Mouse (Mus musculus) thymus, adult 2 months (tissue): ENCODE data around the gene Gcnt1. TPM values are rescaled to one million over a fixed set of nuclear protein-coding genes. Genes with fewer than 3 reads are reported as not detected.

ENCODE experiments used
- DNase-seq: peaks from one replicate; pipeline ENCODE4 v3.0.0; 2021
- H3K27ac ChIP-seq: fragments of 200-500 bp; 2 replicates; pipeline ENCODE4 v1.5.1; 2012; ENCODE audit warnings: low read length, control low read depth; ENCODE audit not compliant: control insufficient read depth, insufficient read depth
- H3K27me3 ChIP-seq: fragments of 200-500 bp; 2 replicates; pipeline ENCODE4 v1.6.1; 2012; ENCODE audit warnings: mild to moderate bottlenecking, low read length, moderate library complexity, mixed read lengths; ENCODE audit not compliant: control insufficient read depth, insufficient read depth
- H3K36me3 ChIP-seq: fragments of 200-500 bp; 2 replicates; pipeline ENCODE4 v1.6.1; 2012; ENCODE audit warnings: mild to moderate bottlenecking, low read length, moderate library complexity; ENCODE audit not compliant: control insufficient read depth, insufficient read depth
- H3K4me1 ChIP-seq: fragments of 200-500 bp; replicated peaks from 2 replicates; pipeline ENCODE4 v1.6.1; 2012; ENCODE audit warnings: low read length; ENCODE audit not compliant: control insufficient read depth, insufficient read depth
- H3K4me3 ChIP-seq: fragments of 200-500 bp; 2 replicates; pipeline ENCODE4 v1.5.1; 2012; ENCODE audit warnings: mild to moderate bottlenecking, low read length, control low read depth, moderate library complexity; ENCODE audit not compliant: control insufficient read depth, insufficient read depth
- CTCF ChIP-seq: fragments of 200-500 bp; IDR thresholded peaks from 2 replicates; pipeline ENCODE4 v1.5.1; 2012; ENCODE audit warnings: mild to moderate bottlenecking, control low read depth, low read length, moderate library complexity, borderline replicate concordance; ENCODE audit not compliant: control insufficient read depth, poor library complexity, insufficient read depth; ENCODE audit errors: extremely low read depth
- POLR2A ChIP-seq: fragments of 200-500 bp; IDR thresholded peaks from 2 replicates; pipeline ENCODE4 v1.6.1; 2012; ENCODE audit warnings: mild to moderate bottlenecking, low read length, control low read depth, moderate library complexity; ENCODE audit not compliant: control insufficient read depth, poor library complexity, insufficient read depth; ENCODE audit errors: extremely low read depth
- WGBS: fragments of 180-500 bp; shearing (Covaris S2); methylation state at CpG from one replicate; pipeline ENCODE4 v1.1.7; 2018; 5-methylcytosine and 5-hydroxymethylcytosine counted together
- polyA plus RNA-seq: library from polyadenylated mRNA; depleted of rRNA; stranded (reverse); fragments of >200 nt; gene quantifications from 2 replicates; pipeline ENCODE4 v1.2.3, GENCODE M21; 2012

The Gcnt1 gene
- polyA plus RNA-seq, 1 experiment: 3.0 TPM

DNA sequence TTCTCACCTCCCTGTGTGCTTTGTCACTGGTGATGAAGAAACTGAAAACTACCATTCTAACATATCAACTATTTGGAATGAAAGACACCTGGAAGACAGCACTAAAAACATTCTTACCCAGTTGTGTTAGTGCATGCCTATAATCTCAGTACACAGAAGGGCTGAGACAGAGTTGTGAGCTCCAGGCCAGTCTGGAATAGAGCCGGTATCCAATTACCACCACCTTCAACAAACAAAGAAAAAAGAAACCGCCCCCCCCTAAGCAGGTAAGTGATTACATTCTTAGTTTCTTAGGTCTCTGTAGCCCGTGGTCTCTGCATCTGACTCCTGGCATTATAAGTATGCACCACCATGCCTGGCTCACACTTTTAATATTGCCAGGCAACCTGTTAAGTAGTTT is 20.2 kb upstream of the Gcnt1 start:
- H3K27ac ChIP-seq: no peak overlapping the region
- no peak overlapping the region for H3K4me3 ChIP-seq
- 69% methylated on average over 3 of the region's 3 CpGs for WGBS
- no peaks in the 10 kb centered on the region for H3K27me3 ChIP-seq
- TF ChIP-seq POLR2A: no peak
- DNase-seq: no peak
- no peaks in the 10 kb centered on the region; the same call in 1 of the 2 replicates for H3K4me1 ChIP-seq
- no peaks in the 10 kb centered on the region for H3K36me3 ChIP-seq

DNA sequence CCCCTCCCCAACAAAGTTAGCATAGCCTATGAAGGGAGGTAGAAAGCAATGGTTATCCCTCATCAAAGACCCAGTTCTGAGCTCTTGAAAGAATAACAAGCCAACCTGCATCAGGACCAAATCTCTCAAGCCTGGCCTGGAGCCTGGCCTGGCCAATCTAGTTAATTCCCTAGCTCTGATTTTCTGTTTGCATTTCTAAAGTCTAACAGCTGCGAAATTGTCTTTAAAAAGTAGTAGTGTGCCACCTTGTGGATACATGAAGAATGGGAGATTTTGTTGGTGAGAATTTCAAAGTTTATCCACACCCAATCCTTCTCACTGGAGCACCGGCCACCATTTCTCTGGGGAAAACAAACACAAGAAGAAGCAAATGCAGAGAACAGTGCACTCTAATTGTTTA is 15.8 kb upstream of the Gcnt1 start:
- Histone ChIP-seq H3K36me3 (no peaks in the 10 kb centered on the region), H3K27me3 (no peaks in the 10 kb centered on the region), H3K4me1 (no peaks in the 10 kb centered on the region), H3K27ac (no peak overlapping the region), H3K4me3 (no peak overlapping the region)
- 29% methylated on average over 2 of the region's 2 CpGs for WGBS
- DNase-seq: no peak
- TF ChIP-seq CTCF (no peak), POLR2A (no peak)

GRCm38 (mm10) chr19:17386424-17386823 is 13.8 kb upstream of the Gcnt1 start:
- Histone ChIP-seq H3K4me3 (no peak overlapping the region), H3K36me3 (no peaks in the 10 kb centered on the region), H3K27ac (no peak overlapping the region), H3K4me1 (no peaks in the 10 kb centered on the region), H3K27me3 (no peaks in the 10 kb centered on the region)
- DNase-seq: no peak
- WGBS: 90% methylated on average over 6 of the region's 6 CpGs
- TF ChIP-seq POLR2A: no peak
- no peak for TF ChIP-seq CTCF

- 76% methylated on average over 1 of the region's 1 CpGs for WGBS
- H3K27me3 ChIP-seq: no peaks in the 10 kb centered on the region
- no peak overlapping the region for H3K27ac ChIP-seq
- no peaks in the 10 kb centered on the region for H3K4me1 ChIP-seq
- no peak for DNase-seq
- no peaks in the 10 kb centered on the region for H3K36me3 ChIP-seq
- no peak for TF ChIP-seq CTCF
- no peak for TF ChIP-seq POLR2A
- no peak overlapping the region for H3K4me3 ChIP-seq
These were observed 12.8 kb upstream of the Gcnt1 start for GRCm38 (mm10) chr19:17385426-17385825.

GRCm38 (mm10) chr19:17385022-17385421 is 12.4 kb upstream of the Gcnt1 start:
- no peak for TF ChIP-seq CTCF
- TF ChIP-seq POLR2A: no peak

DNA sequence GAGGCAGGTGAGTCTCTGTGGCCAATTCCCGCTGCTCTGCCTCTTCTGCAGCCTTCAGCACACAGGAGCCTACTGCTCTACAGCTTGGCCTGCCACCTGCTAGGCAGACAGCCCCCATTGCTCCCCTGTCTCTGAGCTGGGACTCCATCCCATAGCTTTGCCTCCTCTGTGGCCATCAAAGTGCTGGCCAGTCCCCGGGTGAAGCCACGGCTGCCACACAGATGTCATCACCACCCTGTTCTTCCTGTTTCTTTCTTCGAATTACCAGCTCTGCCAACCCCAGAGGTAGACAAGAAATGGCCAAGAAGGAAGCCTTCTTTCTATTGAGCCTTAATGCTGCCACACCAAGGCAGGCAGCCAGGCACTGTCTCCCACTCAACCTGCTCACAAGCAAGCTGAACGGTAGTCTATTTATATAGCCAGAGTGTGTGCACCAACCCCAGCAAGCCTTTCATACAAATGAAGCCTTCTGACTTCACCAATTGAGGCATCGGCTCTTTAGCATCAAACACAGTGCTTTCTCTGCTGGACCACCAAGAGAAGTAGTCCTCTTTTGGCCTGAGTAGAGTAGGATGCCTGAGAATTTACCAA is 10.3 kb upstream of the Gcnt1 start:
- TF ChIP-seq POLR2A: no peak
- TF ChIP-seq CTCF: no peak
- Histone ChIP-seq H3K4me1 (no peaks in the 10 kb centered on the region), H3K27me3 (no peaks in the 10 kb centered on the region), H3K4me3 (no peak overlapping the region), H3K27ac (no peak overlapping the region), H3K36me3 (no peaks in the 10 kb centered on the region)
- no peak for DNase-seq
- WGBS: 36% methylated on average over 6 of the region's 6 CpGs

More at GRCm38 (mm10) chr19:17385022-17385421, 12.4 kb upstream of the Gcnt1 start:
- DNase-seq: no peak
- H3K27me3 ChIP-seq: no peaks in the 10 kb centered on the region
- 99% methylated on average over 4 of the region's 4 CpGs for WGBS
- H3K36me3 ChIP-seq: no peaks in the 10 kb centered on the region
- no peak overlapping the region for H3K27ac ChIP-seq
- H3K4me1 ChIP-seq: no peaks in the 10 kb centered on the region
- no peak overlapping the region for H3K4me3 ChIP-seq

GRCm38 (mm10) chr19:17380549-17380948 is 7.9 kb upstream of the Gcnt1 start:
- TF ChIP-seq CTCF (no peak), POLR2A (no peak)
- no peak for DNase-seq
- H3K36me3 ChIP-seq: no peaks in the 10 kb centered on the region
- no peak overlapping the region for H3K4me3 ChIP-seq
- H3K27me3 ChIP-seq: no peaks in the 10 kb centered on the region
- 29% methylated on average over 7 of the region's 7 CpGs for WGBS
- no peak overlapping the region for H3K27ac ChIP-seq
- H3K4me1 ChIP-seq: no peaks in the 10 kb centered on the region
